Mouse (Mus musculus) intestine, postnatal 0 days (tissue): ENCODE measurements around the gene Zfp593. TPM values are rescaled to one million over a fixed set of nuclear protein-coding genes. Genes with fewer than 3 reads are reported as not detected.

Source experiments
- ATAC-seq: fragments of 200-750 bp; cut with Nextera tagmentation; 2 replicates; pipeline ENCODE4 v1.8.0; 2017; ENCODE audit warnings: mild to moderate bottlenecking, moderate TSS enrichment, moderate library complexity
- H3K27ac ChIP-seq: fragments of 300-500 bp; sonication (generic); 2 replicates; pipeline ENCODE4 v1.5.1; 2014; ENCODE audit warnings: mild to moderate bottlenecking, low read depth, low read length, moderate library complexity
- H3K27me3 ChIP-seq: fragments of 300-500 bp; sonication (generic); replicated peaks from 2 replicates; pipeline ENCODE4 v1.6.1; 2014; ENCODE audit warnings: low read length, mixed read lengths; ENCODE audit not compliant: control insufficient read depth, insufficient read depth
- H3K36me3 ChIP-seq: fragments of 300-500 bp; sonication (generic); 2 replicates; pipeline ENCODE4 v1.6.1; 2014; ENCODE audit warnings: mild to moderate bottlenecking, moderate library complexity; ENCODE audit not compliant: control insufficient read depth, insufficient read depth
- H3K4me1 ChIP-seq: fragments of 300-500 bp; sonication (generic); replicated peaks from 2 replicates; pipeline ENCODE4 v1.6.1; 2014; ENCODE audit warnings: antibody characterized with exemption, low read length, mixed read lengths; ENCODE audit not compliant: control insufficient read depth, insufficient read depth
- H3K4me2 ChIP-seq: fragments of 300-500 bp; sonication (generic); replicated peaks from 2 replicates; pipeline ENCODE4 v1.6.1; 2014; ENCODE audit warnings: low read depth, mild to moderate bottlenecking, moderate library complexity
- H3K4me3 ChIP-seq: fragments of 300-500 bp; sonication (generic); 2 replicates; pipeline ENCODE4 v1.5.1; 2014; ENCODE audit warnings: low read depth, low read length
- H3K9ac ChIP-seq: fragments of 300-500 bp; sonication (generic); 2 replicates; pipeline ENCODE4 v1.6.1; 2014; ENCODE audit warnings: mild to moderate bottlenecking, low read depth, low read length
- H3K9me3 ChIP-seq: fragments of 300-500 bp; sonication (generic); 2 replicates; pipeline ENCODE4 v1.6.1; 2016; ENCODE audit warnings: mixed run types; ENCODE audit not compliant: control insufficient read depth
- CTCF ChIP-seq: sonication (generic); IDR thresholded peaks from 2 replicates; pipeline ENCODE4 v1.5.1; 2016; ENCODE audit warnings: low read depth, mild to moderate bottlenecking, control low read depth, antibody characterized with exemption, moderate library complexity
- WGBS: fragments of 180-500 bp; shearing (Covaris S2); extraction: QIAGEN DNeasy Blood & Tissue Kit; methylation state at CpG from one replicate; pipeline ENCODE4 v1.1.7; 2014; 5-methylcytosine and 5-hydroxymethylcytosine counted together
- polyA plus RNA-seq: library from polyadenylated mRNA; unstranded; fragments of >200 nt; fragmentation: Nextera tagmentation; extraction: Ambion mirVana; gene quantifications from 2 replicates; pipeline ENCODE4 v1.2.1, GENCODE M21; 2015

The Zfp593 gene
- 9.4 and 10.5 TPM in 2 replicates for polyA plus RNA-seq

DNA sequence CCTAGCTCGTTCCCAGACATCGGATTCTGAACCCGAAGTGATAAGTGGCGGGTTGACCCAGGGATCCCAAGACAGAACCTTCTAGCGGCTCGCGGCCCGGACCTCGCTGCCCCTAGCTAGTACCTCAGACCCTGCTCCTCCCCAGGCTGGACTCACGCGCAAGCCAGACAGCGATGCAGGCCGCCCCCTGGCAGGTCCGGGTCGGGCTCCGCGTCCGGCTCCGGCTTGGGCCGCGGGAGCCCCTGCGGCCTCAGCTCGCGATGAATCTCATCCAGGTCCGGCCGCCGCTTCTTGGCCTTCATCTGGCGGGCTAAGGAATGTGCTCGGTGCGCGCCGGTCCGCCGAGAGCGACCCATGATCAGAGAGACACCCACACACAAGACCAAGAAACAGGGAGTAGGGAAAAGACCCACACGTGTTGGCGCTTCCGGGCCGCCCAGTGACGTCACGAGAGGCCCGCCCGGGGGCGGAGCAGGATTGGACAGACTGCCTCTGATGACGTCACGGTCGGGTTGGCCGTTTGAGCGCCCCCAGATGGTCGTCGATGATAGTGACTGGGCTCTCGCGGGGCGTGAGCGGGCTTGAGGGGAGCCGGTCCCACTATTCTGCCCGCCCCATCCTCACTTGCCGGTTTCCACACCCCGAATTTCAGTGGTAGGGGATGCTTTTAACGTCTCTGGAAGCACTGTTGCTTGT, at the start of gene Zfp593:
Gene Zfp593 (minus strand): TSS at position 445 of the 696 bp plus-strand sequence.
- peak within 1 kb of the TSS; percentile 71 for H3K9ac ChIP-seq
- peak; percentile 91 for TF ChIP-seq CTCF
- no peaks in the 10 kb centered on the region for H3K9me3 ChIP-seq
- WGBS, result under 1% methylated on average over 60 of the region's 60 CpGs
- peak within 1 kb of the TSS; percentile 64; the same call in 1 of the 2 replicates for H3K27ac ChIP-seq
- peaks cover 4% of the 10 kb centered on the region; the same call in 1 of the 2 replicates for H3K4me1 ChIP-seq
- peak within 1 kb of the TSS; percentile 74 for H3K4me3 ChIP-seq
- H3K36me3 ChIP-seq, result no peaks in the 10 kb centered on the region; the same call in 1 of the 2 replicates
- H3K4me2 ChIP-seq, result peak within 1 kb of the TSS; percentile 98
- peaks cover 16% of the 10 kb centered on the region for H3K27me3 ChIP-seq
- ATAC-seq, result peak; percentile 65

DNA sequence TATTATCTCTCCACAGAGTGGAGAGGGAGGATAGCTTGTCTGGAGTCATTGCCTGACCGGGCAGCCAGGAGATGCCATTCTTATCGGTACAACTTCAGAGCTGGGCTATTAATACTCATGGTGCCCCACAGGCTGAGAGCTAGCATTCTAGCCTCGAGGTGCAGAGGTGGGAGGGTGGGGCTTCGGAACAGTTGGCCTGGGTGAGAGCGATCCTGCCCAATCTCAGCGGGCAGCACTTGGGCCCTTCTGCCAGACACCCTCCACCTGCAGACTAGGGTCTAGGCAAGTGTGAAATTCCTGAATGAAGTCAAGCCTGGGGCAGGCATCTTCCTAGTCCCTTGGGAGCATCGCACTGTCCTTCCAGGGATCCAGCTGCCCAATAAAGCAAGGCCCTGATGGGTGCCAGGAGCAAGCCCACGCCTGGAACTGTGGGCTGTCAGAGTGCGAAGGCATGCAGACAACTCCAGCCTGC, 48.3 kb upstream of the Zfp593 start:
- Histone ChIP-seq H3K9ac (no peak overlapping the region), H3K27me3 (0 out of 2 replicates have a peak, but pooled peaks cover 8% of the 10 kb centered on the region), H3K4me3 (no peak overlapping the region), H3K27ac (no peak overlapping the region), H3K36me3 (no peaks in the 10 kb centered on the region), H3K4me1 (no peaks in the 10 kb centered on the region), H3K9me3 (no peaks in the 10 kb centered on the region), H3K4me2 (no peak overlapping the region)
- TF ChIP-seq CTCF, result no peak
- ATAC-seq, result no peak
- WGBS, result 49% methylated on average over 9 of the region's 9 CpGs

DNA sequence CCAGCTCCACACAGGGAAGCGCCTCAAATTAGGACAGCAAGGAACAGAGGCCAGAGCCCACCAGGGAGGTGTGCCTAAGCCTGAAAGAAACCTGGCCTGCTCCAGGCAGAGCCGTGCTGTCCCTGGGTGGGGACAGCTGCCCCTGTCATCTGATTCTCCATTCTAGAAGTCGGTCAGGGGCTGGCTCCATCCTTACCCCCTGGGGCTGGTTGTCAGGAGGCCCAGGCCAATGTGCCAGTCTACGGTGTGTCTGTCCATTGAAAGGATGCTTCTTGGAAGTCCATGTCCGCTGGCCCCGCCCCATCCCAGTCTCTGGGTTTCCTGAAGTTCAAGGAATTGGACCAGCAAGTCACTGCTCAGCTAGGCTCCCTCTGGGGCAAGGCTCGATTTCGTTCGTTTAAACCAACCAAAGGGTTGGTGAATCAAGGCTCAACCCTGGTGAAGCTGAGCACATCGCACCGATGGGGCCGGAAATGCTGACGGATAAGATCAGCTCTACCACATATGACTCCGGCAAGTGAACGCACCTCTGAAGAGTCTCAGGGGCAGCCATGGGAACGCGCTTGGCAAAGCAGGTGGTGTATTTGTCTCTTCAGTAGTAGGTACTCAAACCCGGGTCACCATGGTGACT, 47.8 kb upstream of the Zfp593 start:
- TF ChIP-seq CTCF, result no peak
- Histone ChIP-seq H3K4me3 (no peak overlapping the region), H3K27me3 (0 out of 2 replicates have a peak, but pooled peaks cover 8% of the 10 kb centered on the region), H3K36me3 (no peaks in the 10 kb centered on the region), H3K9me3 (no peaks in the 10 kb centered on the region), H3K4me1 (no peaks in the 10 kb centered on the region), H3K4me2 (no peak overlapping the region), H3K27ac (no peak overlapping the region), H3K9ac (no peak overlapping the region)
- 72% methylated on average over 18 of the region's 18 CpGs for WGBS
- ATAC-seq, result no peak

DNA sequence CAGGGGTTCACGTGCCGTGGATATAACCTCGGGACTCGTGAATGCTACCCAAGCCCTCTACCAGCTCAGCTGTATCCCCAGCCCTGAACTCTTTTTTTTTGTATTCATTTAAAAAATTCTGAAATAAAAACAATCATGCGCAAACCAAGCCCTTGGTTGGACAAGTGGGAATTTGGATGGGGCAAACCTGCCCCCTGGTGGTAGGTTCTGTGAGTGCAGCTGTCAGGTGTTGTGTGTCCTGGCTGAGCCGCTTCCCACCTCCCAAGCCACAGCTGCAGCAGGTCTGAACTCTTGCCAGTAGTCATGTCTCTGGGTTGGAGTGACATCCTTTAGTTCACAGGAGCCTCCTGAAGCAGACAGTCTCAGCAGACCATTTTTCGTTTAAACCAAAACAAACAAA, 46.7 kb upstream of the Zfp593 start:
- WGBS, result 23% methylated on average over 7 of the region's 7 CpGs

DNA sequence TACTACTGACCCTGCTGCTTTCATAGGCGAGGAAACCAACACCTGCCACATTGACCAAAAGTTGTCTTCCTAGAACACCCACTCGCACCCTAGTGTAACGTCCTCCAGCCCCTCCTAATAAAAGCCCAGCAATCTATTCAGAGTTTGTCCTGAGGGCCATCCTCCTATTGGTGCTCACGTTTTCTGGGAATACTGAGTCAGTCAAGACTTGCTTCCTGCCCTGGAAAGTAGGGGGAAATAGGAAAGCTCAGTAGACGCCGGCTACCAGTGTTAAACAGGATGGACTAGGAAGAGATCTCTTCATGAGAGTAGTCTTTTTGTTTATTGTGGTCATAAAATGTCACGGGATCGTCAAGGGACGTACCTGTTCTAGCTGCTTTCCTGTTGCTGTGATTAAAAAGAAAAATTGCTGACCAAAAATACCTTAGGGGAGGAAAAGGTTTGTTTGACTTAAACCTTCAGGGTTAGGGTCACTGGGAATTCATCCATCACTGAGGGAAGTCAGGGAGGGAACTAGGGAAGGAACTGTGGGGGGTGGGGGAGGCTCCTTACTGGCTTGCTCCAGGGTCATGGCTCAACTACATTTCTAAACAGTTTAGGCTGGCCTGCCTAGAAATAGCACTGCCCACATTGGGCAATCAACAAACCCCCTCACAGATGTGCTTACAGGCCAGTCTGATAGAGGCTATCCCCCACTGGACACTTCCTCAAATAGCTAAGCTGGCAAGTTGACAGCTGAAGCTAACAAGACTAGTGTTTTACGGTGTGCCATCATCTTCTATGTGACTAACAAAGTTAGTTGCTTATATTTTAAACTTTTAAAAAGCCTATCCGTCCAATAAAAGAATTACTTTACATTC, 43.2 kb upstream of the Zfp593 start:
- peak overlapping the region; percentile 96; the same call in 1 of the 2 replicates for H3K9ac ChIP-seq
- H3K27ac ChIP-seq, result peak overlapping the region; percentile 99; the same call in 1 of the 2 replicates
- WGBS, result 16% methylated on average over 11 of the region's 11 CpGs

More for the DNA sequence above, 46.7 kb upstream of the Zfp593 start:
- no peaks in the 10 kb centered on the region for H3K36me3 ChIP-seq
- no peak overlapping the region; the same call in 1 of the 2 replicates for H3K9ac ChIP-seq
- H3K27ac ChIP-seq, result no peak overlapping the region
- H3K4me3 ChIP-seq, result no peak overlapping the region
- H3K27me3 ChIP-seq, result 0 out of 2 replicates have a peak, but pooled peaks cover 8% of the 10 kb centered on the region
- ATAC-seq, result no peak
- H3K9me3 ChIP-seq, result no peaks in the 10 kb centered on the region
- peak; percentile 92 for TF ChIP-seq CTCF
- H3K4me2 ChIP-seq, result no peak overlapping the region
- no peaks in the 10 kb centered on the region for H3K4me1 ChIP-seq

More for the DNA sequence above, 43.2 kb upstream of the Zfp593 start:
- H3K27me3 ChIP-seq, result 0 out of 2 replicates have a peak, but pooled peaks cover 8% of the 10 kb centered on the region
- peak overlapping the region; percentile 97 for H3K4me3 ChIP-seq
- peak overlapping the region; percentile 71 for H3K4me2 ChIP-seq
- no peaks in the 10 kb centered on the region for H3K4me1 ChIP-seq
- ATAC-seq, result no peak
- no peaks in the 10 kb centered on the region for H3K9me3 ChIP-seq
- H3K36me3 ChIP-seq, result peaks cover 6% of the 10 kb centered on the region; the same call in 1 of the 2 replicates
- no peak for TF ChIP-seq CTCF
